Mouse (Mus musculus) limb, embryonic 12.5 days (tissue): Measurements from ENCODE around the gene Tfip11. TPM values are rescaled to one million over a fixed set of nuclear protein-coding genes. Genes with fewer than 3 reads are reported as not detected.

Experiments
- ATAC-seq: fragments of 200-750 bp; cut with Nextera tagmentation; 2 replicates; pipeline ENCODE4 v1.8.0; 2017; ENCODE audit warnings: low read depth, moderate TSS enrichment; ENCODE audit not compliant: insufficient number of reproducible peaks, insufficient read depth, low FRiP score, low TSS enrichment
- H3K27ac ChIP-seq: fragments of 300-500 bp; sonication (generic); 2 replicates; pipeline ENCODE4 v1.5.1; 2016; ENCODE audit warnings: mild to moderate bottlenecking, moderate library complexity
- H3K27me3 ChIP-seq: fragments of 300-500 bp; sonication (generic); 2 replicates; pipeline ENCODE4 v1.6.1; 2016; ENCODE audit warnings: mild to moderate bottlenecking, moderate library complexity
- H3K36me3 ChIP-seq: fragments of 300-500 bp; sonication (generic); 2 replicates; pipeline ENCODE4 v1.6.1; 2016; ENCODE audit warnings: mild to moderate bottlenecking, moderate library complexity
- H3K4me1 ChIP-seq: fragments of 300-500 bp; sonication (generic); replicated peaks from 2 replicates; pipeline ENCODE4 v1.6.1; 2016
- H3K4me2 ChIP-seq: fragments of 300-500 bp; sonication (generic); 2 replicates; pipeline ENCODE4 v1.6.1; 2016; ENCODE audit warnings: mild to moderate bottlenecking, moderate library complexity
- H3K4me3 ChIP-seq: fragments of 300-500 bp; sonication (generic); replicated peaks from 2 replicates; pipeline ENCODE4 v1.5.1; 2016; ENCODE audit warnings: mild to moderate bottlenecking
- H3K9ac ChIP-seq: fragments of 300-500 bp; sonication (generic); replicated peaks from 2 replicates; pipeline ENCODE4 v1.6.1; 2016; ENCODE audit warnings: mild to moderate bottlenecking, moderate library complexity
- H3K9me3 ChIP-seq: fragments of 300-500 bp; sonication (generic); 2 replicates; pipeline ENCODE4 v1.6.1; 2016; ENCODE audit warnings: mild to moderate bottlenecking, moderate library complexity
- WGBS: fragments of 180-500 bp; shearing (Covaris S2); methylation state at CpG from one replicate; pipeline ENCODE4 v1.1.7; 2016; 5-methylcytosine and 5-hydroxymethylcytosine counted together
- polyA plus RNA-seq: library from polyadenylated mRNA; unstranded; fragments of >200 nt; fragmentation: Nextera tagmentation; extraction: Ambion mirVana; gene quantifications from 2 replicates; pipeline ENCODE4 v1.2.1, GENCODE M21; 2016

Gene Tfip11
- polyA plus RNA-seq, 1 experiment from 2014 or later = 38.2 TPM

DNA sequence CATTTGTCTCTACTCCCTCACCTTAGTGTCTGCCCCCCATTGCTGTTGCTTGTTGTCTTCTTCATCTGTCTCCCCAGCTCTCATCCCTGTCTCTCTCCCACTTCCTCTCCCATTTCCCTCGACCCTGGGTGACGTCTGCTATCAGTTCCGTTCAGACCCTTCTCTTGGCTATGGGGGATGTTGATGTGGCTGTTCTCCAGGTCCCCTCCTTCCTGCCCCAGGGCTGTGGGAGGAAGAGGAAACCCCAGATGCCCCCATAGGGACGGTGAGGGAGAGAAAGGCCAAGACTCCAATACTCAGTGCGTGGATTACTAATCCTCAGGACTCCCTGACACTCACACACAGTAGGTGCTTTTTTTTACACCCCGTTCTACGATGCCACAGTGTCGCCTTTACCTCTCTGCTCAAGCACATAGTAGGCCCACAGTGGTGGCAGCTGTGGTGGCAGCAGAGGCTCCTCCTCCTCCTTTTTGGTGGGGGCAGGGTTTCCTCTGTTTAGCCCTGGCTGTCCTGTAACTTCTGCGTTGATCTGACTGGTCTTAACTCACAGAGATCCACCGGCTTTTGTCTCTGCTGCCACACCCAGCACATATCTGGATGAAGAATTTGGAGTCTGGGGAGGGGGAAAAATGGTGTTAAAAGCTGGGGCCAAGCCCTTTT is 42.5 kb upstream of the Tfip11 start:
- Histone ChIP-seq H3K4me2 (no peak overlapping the region), H3K9ac (no peak overlapping the region), H3K27ac (no peak overlapping the region), H3K27me3 (no peaks in the 10 kb centered on the region), H3K4me3 (no peak overlapping the region), H3K4me1 (peaks cover 34% of the 10 kb centered on the region), H3K9me3 (no peaks in the 10 kb centered on the region), H3K36me3 (0 out of 2 replicates have a peak, but pooled peaks cover 4% of the 10 kb centered on the region)
- no peak for ATAC-seq
- 67% methylated on average over 10 of the region's 10 CpGs for WGBS

DNA sequence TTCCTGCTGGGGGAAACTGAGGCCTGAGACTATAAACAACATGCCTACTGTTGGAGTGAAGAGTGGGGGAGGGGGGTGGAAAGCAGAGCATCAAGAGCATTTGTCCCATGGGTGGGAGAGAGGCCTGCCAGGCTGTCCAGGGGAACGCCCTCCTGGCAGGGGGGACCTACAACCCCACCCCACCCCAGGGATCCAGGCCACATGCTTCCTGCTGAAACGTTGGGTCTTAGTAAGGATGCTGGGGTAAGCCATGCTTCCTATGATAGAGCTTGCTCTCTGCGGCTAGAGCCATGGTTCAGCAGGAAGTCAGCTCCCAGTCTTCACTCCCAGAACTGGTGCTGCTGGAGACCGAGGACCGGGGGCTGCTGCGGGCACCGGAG is 42.0 kb upstream of the Tfip11 start:
- ATAC-seq = no peak
- 78% methylated on average over 7 of the region's 7 CpGs for WGBS
- no peak overlapping the region for H3K4me2 ChIP-seq
- no peak overlapping the region for H3K4me3 ChIP-seq
- no peaks in the 10 kb centered on the region for H3K27me3 ChIP-seq
- H3K4me1 ChIP-seq = peaks cover 29% of the 10 kb centered on the region
- 0 out of 2 replicates have a peak overlapping the region, but pooled peaks have one; percentile 17 for H3K27ac ChIP-seq
- no peak overlapping the region for H3K9ac ChIP-seq
- 0 out of 2 replicates have a peak, but pooled peaks cover 4% of the 10 kb centered on the region for H3K36me3 ChIP-seq
- H3K9me3 ChIP-seq = no peaks in the 10 kb centered on the region

DNA sequence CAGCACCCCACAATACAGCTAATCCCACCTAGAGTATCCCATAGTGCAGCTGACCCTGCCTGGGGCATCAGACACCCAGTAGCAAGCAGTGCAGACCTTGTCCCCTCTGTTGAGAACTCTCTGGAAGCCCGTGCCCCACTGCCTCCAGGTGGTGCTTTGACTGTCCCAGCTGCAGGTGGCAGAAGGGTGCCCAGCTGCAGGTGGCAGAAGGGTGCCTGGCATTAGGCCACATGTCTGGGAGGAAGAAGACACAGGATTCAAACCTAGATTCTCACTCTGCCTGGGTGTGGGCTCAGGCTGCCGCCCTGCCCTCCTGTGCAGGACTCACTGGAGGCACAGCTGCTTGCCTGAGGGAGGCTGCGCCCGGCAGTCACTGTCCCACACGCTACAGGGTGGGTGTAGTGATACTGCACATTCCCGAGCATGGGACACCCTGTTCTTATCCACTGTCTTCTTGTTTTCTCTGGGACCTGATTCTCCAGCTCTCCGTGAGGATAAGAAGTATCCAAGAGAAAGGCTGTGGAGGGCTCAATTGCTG is 40.5 kb upstream of the Tfip11 start:
- Histone ChIP-seq H3K4me2 (no peak overlapping the region), H3K4me3 (no peak overlapping the region), H3K4me1 (peaks cover 22% of the 10 kb centered on the region), H3K27me3 (no peaks in the 10 kb centered on the region), H3K9ac (no peak overlapping the region), H3K9me3 (no peaks in the 10 kb centered on the region), H3K36me3 (0 out of 2 replicates have a peak, but pooled peaks cover 4% of the 10 kb centered on the region), H3K27ac (no peak overlapping the region)
- no peak for ATAC-seq
- WGBS = 94% methylated on average over 7 of the region's 7 CpGs

- H3K9ac ChIP-seq = no peak overlapping the region
- H3K36me3 ChIP-seq = 0 out of 2 replicates have a peak, but pooled peaks cover 4% of the 10 kb centered on the region
- no peak for ATAC-seq
- no peaks in the 10 kb centered on the region for H3K9me3 ChIP-seq
- 70% methylated on average over 2 of the region's 2 CpGs for WGBS
- H3K27me3 ChIP-seq = no peaks in the 10 kb centered on the region
- H3K4me1 ChIP-seq = peaks cover 13% of the 10 kb centered on the region; the same call in 1 of the 2 replicates
- no peak overlapping the region for H3K27ac ChIP-seq
- no peak overlapping the region for H3K4me2 ChIP-seq
- H3K4me3 ChIP-seq = no peak overlapping the region
Measured at GRCm38 (mm10) chr5:112286608-112286983, 39.6 kb upstream of the Tfip11 start.

GRCm38 (mm10) chr5:112286984-112287641 is 39.0 kb upstream of the Tfip11 start:
- H3K4me2 ChIP-seq = no peak overlapping the region
- no peaks in the 10 kb centered on the region for H3K27me3 ChIP-seq
- H3K9me3 ChIP-seq = no peaks in the 10 kb centered on the region
- no peak for ATAC-seq
- no peak overlapping the region for H3K27ac ChIP-seq
- peaks cover 9% of the 10 kb centered on the region; the same call in 1 of the 2 replicates for H3K4me1 ChIP-seq
- 78% methylated on average over 11 of the region's 11 CpGs for WGBS
- no peak overlapping the region for H3K9ac ChIP-seq
- no peak overlapping the region for H3K4me3 ChIP-seq
- H3K36me3 ChIP-seq = 0 out of 2 replicates have a peak, but pooled peaks cover 4% of the 10 kb centered on the region

DNA sequence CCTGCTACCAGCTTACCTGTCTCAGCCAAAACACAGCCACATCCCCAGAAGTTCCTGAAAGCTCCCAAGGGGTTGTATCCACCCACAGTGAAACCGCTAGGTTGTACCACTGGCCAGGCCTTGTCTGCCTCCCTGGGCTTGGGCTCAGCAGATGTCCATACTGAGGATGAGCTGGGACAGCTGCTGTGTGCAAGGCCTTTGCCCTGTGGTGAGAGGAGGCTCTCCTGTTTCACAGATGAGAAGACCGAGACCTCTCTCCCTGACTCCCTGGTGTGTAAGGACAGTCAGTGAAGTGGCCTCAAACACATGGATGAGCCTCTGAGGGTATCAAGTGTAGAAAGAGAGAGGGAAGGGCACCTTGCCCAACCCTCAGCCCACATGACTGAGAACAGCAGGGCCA is 38.5 kb upstream of the Tfip11 start:
- no peak overlapping the region for H3K4me2 ChIP-seq
- H3K9me3 ChIP-seq = no peaks in the 10 kb centered on the region
- 0 out of 2 replicates have a peak, but pooled peaks cover 4% of the 10 kb centered on the region for H3K36me3 ChIP-seq
- no peaks in the 10 kb centered on the region for H3K27me3 ChIP-seq
- no peak overlapping the region for H3K9ac ChIP-seq
- WGBS = 90% methylated on average over 2 of the region's 2 CpGs
- H3K4me1 ChIP-seq = peaks cover 4% of the 10 kb centered on the region; the same call in 1 of the 2 replicates
- H3K27ac ChIP-seq = no peak overlapping the region
- H3K4me3 ChIP-seq = no peak overlapping the region
- no peak for ATAC-seq

GRCm38 (mm10) chr5:112288193-112289141 is 37.7 kb upstream of the Tfip11 start:
- Histone ChIP-seq H3K9ac (no peak overlapping the region), H3K9me3 (no peaks in the 10 kb centered on the region), H3K27ac (no peak overlapping the region), H3K4me1 (0 out of 2 replicates have a peak, but pooled peaks cover 3% of the 10 kb centered on the region), H3K4me2 (no peak overlapping the region), H3K36me3 (0 out of 2 replicates have a peak, but pooled peaks cover 4% of the 10 kb centered on the region), H3K4me3 (no peak overlapping the region), H3K27me3 (no peaks in the 10 kb centered on the region)
- 79% methylated on average over 9 of the region's 9 CpGs for WGBS
- no peak for ATAC-seq

DNA sequence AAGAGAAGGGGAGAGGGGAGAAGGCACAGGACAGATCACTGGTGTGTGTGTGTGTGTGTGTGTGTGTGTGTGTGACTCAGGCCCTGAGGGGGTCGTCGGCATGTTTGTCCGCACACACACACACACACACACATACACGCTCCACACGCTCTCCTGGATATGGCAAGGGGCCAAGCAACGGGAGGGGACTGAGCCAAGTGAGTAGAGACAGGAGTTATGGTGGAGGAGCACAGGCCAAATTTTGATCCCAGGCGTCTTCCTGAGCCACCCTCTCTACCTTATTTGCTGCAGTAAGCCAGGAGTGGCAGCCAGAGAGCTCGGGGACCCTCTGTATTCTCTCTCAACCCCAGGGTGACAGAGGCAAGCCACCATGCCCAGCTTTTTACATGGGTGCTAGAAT is 36.9 kb upstream of the Tfip11 start:
- H3K9me3 ChIP-seq = no peaks in the 10 kb centered on the region
- 0 out of 2 replicates have a peak, but pooled peaks cover 3% of the 10 kb centered on the region for H3K4me1 ChIP-seq
- WGBS = 86% methylated on average over 7 of the region's 8 CpGs
- H3K4me2 ChIP-seq = no peak overlapping the region
- H3K27ac ChIP-seq = no peak overlapping the region
- H3K36me3 ChIP-seq = 0 out of 2 replicates have a peak, but pooled peaks cover 2% of the 10 kb centered on the region
- no peak for ATAC-seq
- no peak overlapping the region for H3K4me3 ChIP-seq
- no peak overlapping the region for H3K9ac ChIP-seq
- H3K27me3 ChIP-seq = no peaks in the 10 kb centered on the region

- WGBS = 84% methylated on average over 16 of the region's 16 CpGs
- Histone ChIP-seq H3K27ac (no peak overlapping the region), H3K9me3 (no peaks in the 10 kb centered on the region), H3K4me1 (peaks cover 8% of the 10 kb centered on the region), H3K36me3 (no peaks in the 10 kb centered on the region), H3K4me2 (no peak overlapping the region), H3K9ac (no peak overlapping the region), H3K27me3 (no peaks in the 10 kb centered on the region), H3K4me3 (no peak overlapping the region)
- no peak for ATAC-seq
Measured at GRCm38 (mm10) chr5:112289819-112290535, 36.2 kb upstream of the Tfip11 start.

DNA sequence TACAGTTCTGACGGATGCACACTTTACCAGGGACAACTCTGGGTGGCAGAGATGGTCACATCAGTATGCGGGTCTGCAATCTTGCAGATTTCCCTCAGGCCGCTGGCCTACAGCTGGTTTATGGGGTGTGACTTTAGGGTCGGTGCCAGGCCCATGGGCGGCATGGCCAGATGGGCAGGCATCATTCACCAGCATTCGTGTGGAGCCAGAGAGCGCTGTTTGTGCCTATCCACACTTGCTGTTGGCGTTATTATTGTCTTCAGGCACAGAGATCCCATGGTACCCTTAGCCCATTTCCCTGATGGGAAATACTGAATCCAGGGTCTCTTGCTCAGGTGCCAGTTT is 35.6 kb upstream of the Tfip11 start:
- no peak overlapping the region for H3K4me2 ChIP-seq
- peaks cover 10% of the 10 kb centered on the region for H3K4me1 ChIP-seq
- 89% methylated on average over 8 of the region's 8 CpGs for WGBS

More for the DNA sequence above, 35.6 kb upstream of the Tfip11 start:
- no peaks in the 10 kb centered on the region for H3K36me3 ChIP-seq
- ATAC-seq = no peak
- H3K4me3 ChIP-seq = no peak overlapping the region
- H3K27me3 ChIP-seq = no peaks in the 10 kb centered on the region
- no peaks in the 10 kb centered on the region for H3K9me3 ChIP-seq
- no peak overlapping the region for H3K9ac ChIP-seq
- H3K27ac ChIP-seq = no peak overlapping the region
